Mouse (Mus musculus) B cell, adult 67 days (primary cell): ENCODE results near the gene Dctd. TPM values are rescaled to one million over a fixed set of nuclear protein-coding genes. Genes with fewer than 3 reads are reported as not detected.

Experiments
- total RNA-seq, 2 experiments: library from RNA; stranded (reverse); gene quantifications; 4 replicates each; pipeline ENCODE4 v1.2.4; 2023

The Dctd gene
- 1 to 10 TPM; 2.6 to 4.4 TPM for total RNA-seq

GRCm38 (mm10) chr8:48098792-48099191 is at the start of gene Dctd:
Gene Dctd (plus strand): TSS chr8:48099092.

Other genes starting within 250 kb of the Dctd start
- 1 to 10 TPM; 3.4 to 3.5 TPM for gene Wwc2, start 108.2 kb upstream of the Dctd start, total RNA-seq